In genomic region chr2:180710276-180711155, GRCm38 (mm10) we compare ENCODE assay signal across 8 mouse cellular contexts. TPM values are rescaled to one million over a fixed set of nuclear protein-coding genes. Genes with fewer than 3 reads are reported as not detected.
A peak's percentile ranks its signal among the peaks of the same experiment; 100 is the strongest.
DNase-seq lines count a peak whose midpoint lies in the region; ATAC-seq and TF ChIP-seq lines count a peak whose summit lies in the region.

No protein-coding gene starts in this region.

- H3K27me3 ChIP-seq in lung, embryonic 14.5 days (ENCODE audit: insufficient read depth, low read length) = no peaks in the 10 kb centered on the region
- H3K27me3 ChIP-seq in heart, postnatal 0 days (ENCODE audit: control insufficient read depth, insufficient read depth, low read length) = no peaks in the 10 kb centered on the region

- H3K4me2 ChIP-seq in lung, embryonic 14.5 days = peak overlapping the region; percentile 61
- peak overlapping the region; percentile 62 for H3K4me2 ChIP-seq in heart, postnatal 0 days (ENCODE audit: low read depth, low read length)

- H3K27ac ChIP-seq in lung, embryonic 14.5 days (ENCODE audit: low read depth) = peak overlapping the region; percentile 88
- peak overlapping the region; percentile 94 for H3K27ac ChIP-seq in heart, postnatal 0 days (ENCODE audit: low read depth)

- no peak for TF ChIP-seq EP300 in heart, postnatal 0 days (IDR thresholded peaks at IDR 0.05; ENCODE audit: low read depth)

- peak; percentile 23 for DNase-seq in lung, embryonic 14.5 days
- DNase-seq in lung, postnatal 36 days = no peak
- DNase-seq in adipocyte (ENCODE audit: low spot score) = peak; percentile 58
- DNase-seq in heart, postnatal 0 days (ENCODE audit: low spot score) = no peak
- DNase-seq in right cerebral cortex, postnatal 36 days (ENCODE audit: low spot score in 2 of 2) = no peak
- no peak for DNase-seq in layer of hippocampus, adult 9-10 months (ENCODE audit: low spot score)
- no peak for DNase-seq in thymus, postnatal 25 days

- no peaks in the 10 kb centered on the region for H3K9me3 ChIP-seq in lung, embryonic 14.5 days (ENCODE audit: low read depth, low read length)
- no peaks in the 10 kb centered on the region for H3K9me3 ChIP-seq in heart, postnatal 0 days (replicated peaks; ENCODE audit: control insufficient read depth, low read length)

- peaks cover 26% of the 10 kb centered on the region for H3K36me3 ChIP-seq in lung, embryonic 14.5 days (ENCODE audit: insufficient read depth)
- peaks cover 20% of the 10 kb centered on the region for H3K36me3 ChIP-seq in heart, postnatal 0 days (replicated peaks; ENCODE audit: control insufficient read depth, insufficient read depth, low read length)

- no peak for TF ChIP-seq CTCF in lung, embryonic 14.5 days (IDR thresholded peaks at IDR 0.05; ENCODE audit: low read depth)
- no peak for TF ChIP-seq CTCF in heart, postnatal 0 days (IDR thresholded peaks at IDR 0.05; ENCODE audit: low read depth)

- H3K4me1 ChIP-seq in lung, embryonic 14.5 days (ENCODE audit: insufficient read depth) = peaks cover 12% of the 10 kb centered on the region; the same call in 1 of the 2 replicates
- peaks cover 15% of the 10 kb centered on the region for H3K4me1 ChIP-seq in heart, postnatal 0 days (ENCODE audit: control insufficient read depth, insufficient read depth)

- H3K4me3 ChIP-seq in lung, embryonic 14.5 days (ENCODE audit: low read depth, low read length) = peak overlapping the region; percentile 99
- peak overlapping the region; percentile 97 for H3K4me3 ChIP-seq in heart, postnatal 0 days (ENCODE audit: low read depth, low read length)

- peak overlapping the region; percentile 99 for H3K9ac ChIP-seq in lung, embryonic 14.5 days
- peak overlapping the region; percentile 99 for H3K9ac ChIP-seq in heart, postnatal 0 days (replicated peaks; ENCODE audit: low read depth, low read length)

- WGBS in lung, embryonic 14.5 days = 1% methylated on average over 64 of the region's 64 CpGs
- 2% methylated on average over 64 of the region's 64 CpGs for WGBS in heart, postnatal 0 days

- ATAC-seq in lung, embryonic 14.5 days (ENCODE audit: insufficient read depth) = peak; percentile 75; the same call in 1 of the 2 replicates
- no peak; the same call in 1 of the 2 replicates for ATAC-seq in heart, postnatal 0 days (ENCODE audit: insufficient read depth, low read depth)
- ATAC-seq in megakaryocyte, adult 5-6 weeks (ENCODE audit: poor library complexity, severe bottlenecking) = peak; percentile 28

RNA-seq across cellular contexts. Expression of gene Gid8, which starts 0.6 kb away (rescaled TPM):
- polyA plus RNA-seq in lung, embryonic 14.5 days (2014; fragmentation: Nextera tagmentation; extraction: Ambion mirVana) = 58.6 and 59.1 TPM in 2 replicates
- 26.7 and 29.8 TPM in 2 replicates for total RNA-seq in heart, postnatal 0 days (2014; rRNA removed; ENCODE audit: low replicate concordance)
- 51.9 and 52.6 TPM in 2 replicates for polyA plus RNA-seq in heart, postnatal 0 days (2015; fragmentation: Nextera tagmentation; extraction: Ambion mirVana)
- 72.6 and 76.0 TPM in 2 replicates for total RNA-seq in megakaryocyte, adult 5-6 weeks (2015)
- 64.1 and 82.6 TPM in 2 replicates for total RNA-seq in megakaryocyte, adult 5-6 weeks (2017)

RNA-seq across cellular contexts. Expression of gene Dido1, which starts 0.7 kb away (rescaled TPM):
- 34.1 and 36.0 TPM in 2 replicates for polyA plus RNA-seq in lung, embryonic 14.5 days (2014; fragmentation: Nextera tagmentation; extraction: Ambion mirVana)
- total RNA-seq in heart, postnatal 0 days (2014; rRNA removed; ENCODE audit: low replicate concordance) = 22.8 and 28.3 TPM in 2 replicates
- polyA plus RNA-seq in heart, postnatal 0 days (2015; fragmentation: Nextera tagmentation; extraction: Ambion mirVana) = 9.9 and 12.2 TPM in 2 replicates
- total RNA-seq in megakaryocyte, adult 5-6 weeks (2015) = 30.0 and 32.1 TPM in 2 replicates
- total RNA-seq in megakaryocyte, adult 5-6 weeks (2017) = 41.3 and 46.9 TPM in 2 replicates

RNA-seq across cellular contexts. Expression of gene Slc17a9, which starts 14.5 kb away (rescaled TPM):
- polyA plus RNA-seq in lung, embryonic 14.5 days (2014; fragmentation: Nextera tagmentation; extraction: Ambion mirVana) = 0.80 and 0.88 TPM in 2 replicates
- 1.5 TPM in 1 of 2 replicates, not detected in the other for total RNA-seq in heart, postnatal 0 days (2014; rRNA removed; ENCODE audit: low replicate concordance)
- polyA plus RNA-seq in heart, postnatal 0 days (2015; fragmentation: Nextera tagmentation; extraction: Ambion mirVana) = 0.44 and 0.60 TPM in 2 replicates
- total RNA-seq in megakaryocyte, adult 5-6 weeks (2015) = 7.9 and 9.9 TPM in 2 replicates
- 5.2 and 7.1 TPM in 2 replicates for total RNA-seq in megakaryocyte, adult 5-6 weeks (2017)

Comparison
In these comparisons a context has a peak if more than half of its experiments do, and no peak if none do; other contexts are left out.
1. DNase-seq: peak in lung, embryonic 14.5 days (single experiment) and adipocyte (single experiment); none in lung, postnatal 36 days (single experiment), heart, postnatal 0 days (single experiment), right cerebral cortex, postnatal 36 days (0 of 2), layer of hippocampus, adult 9-10 months (single experiment) and thymus, postnatal 25 days (single experiment).